Mouse (Mus musculus) heart, adult 2 months (tissue): Measurements from ENCODE around the gene Rfc4. TPM values are rescaled to one million over a fixed set of nuclear protein-coding genes. Genes with fewer than 3 reads are reported as not detected.

Source experiments
- DNase-seq, 2 experiments: peaks; one replicate each; pipeline ENCODE4 v3.0.0; 2021
- H3K27ac ChIP-seq: fragments of 200-600 bp; 2 replicates; pipeline ENCODE4 v1.8.1; 2022
- H3K27me3 ChIP-seq: fragments of 200-500 bp; 2 replicates; pipeline ENCODE4 v1.6.1; 2012; ENCODE audit warnings: mild to moderate bottlenecking, low read length, inconsistent platforms, mixed read lengths; ENCODE audit not compliant: control insufficient read depth, insufficient read depth
- H3K36me3 ChIP-seq: fragments of 200-500 bp; 2 replicates; pipeline ENCODE4 v1.6.1; 2012; ENCODE audit warnings: low read length, inconsistent platforms; ENCODE audit not compliant: control insufficient read depth, insufficient read depth
- H3K4me1 ChIP-seq: fragments of 200-500 bp; 2 replicates; pipeline ENCODE4 v1.6.1; 2011; ENCODE audit warnings: low read length; ENCODE audit not compliant: control insufficient read depth, insufficient read depth
- H3K4me3 ChIP-seq: fragments of 200-600 bp; 2 replicates; pipeline ENCODE4 v1.8.1; 2022
- H3K79me2 ChIP-seq: fragments of 200-500 bp; replicated peaks from 2 replicates; pipeline ENCODE4 v1.6.1; 2012; ENCODE audit warnings: mild to moderate bottlenecking, inconsistent platforms, low read length, moderate library complexity, mixed read lengths; ENCODE audit not compliant: control insufficient read depth, insufficient read depth
- H3K9ac ChIP-seq: fragments of 200-500 bp; 2 replicates; pipeline ENCODE4 v1.6.1; 2012; ENCODE audit warnings: low read depth, mild to moderate bottlenecking, control low read depth, inconsistent platforms, low read length, mixed read lengths
- CTCF ChIP-seq: fragments of 200-600 bp; IDR thresholded peaks from 2 replicates; pipeline ENCODE4 v1.8.1; 2022; ENCODE audit warnings: antibody characterized with exemption, mild to moderate bottlenecking, moderate library complexity
- EP300 ChIP-seq: fragments of 200-500 bp; IDR thresholded peaks from 2 replicates; pipeline ENCODE4 v1.6.1; 2011; ENCODE audit warnings: low read depth, low read length, control low read depth; ENCODE audit not compliant: insufficient read depth
- POLR2A ChIP-seq: fragments of 200-500 bp; IDR thresholded peaks from 2 replicates; pipeline ENCODE4 v1.6.1; 2011; ENCODE audit warnings: mild to moderate bottlenecking, low read depth, low read length, control low read depth; ENCODE audit not compliant: insufficient read depth
- WGBS: fragments of 180-500 bp; shearing (Covaris S2); methylation state at CpG from one replicate; pipeline ENCODE4 v1.1.7; 2018; 5-methylcytosine and 5-hydroxymethylcytosine counted together
- intact Hi-C: fragments of 180-260 bp; cut with DNase I; formaldehyde crosslinking; loops from one replicate; pipeline ENCODE4 v1.15.1; 2025
- long read RNA-seq: library from polyadenylated mRNA; stranded (forward); transcript quantifications from one replicate; pipeline ENCODE4 v2.0.0, GENCODE M21; 2021
- polyA plus RNA-seq: library from polyadenylated mRNA; depleted of rRNA; stranded (reverse); fragments of >200 nt; gene quantifications from 2 replicates; pipeline ENCODE4 v1.2.3, GENCODE M21; 2012; rRNA removed
- total RNA-seq, 2 experiments: library from RNA; stranded (reverse); gene quantifications; 2 replicates each; pipeline ENCODE4 v1.2.3; 2021

Gene Rfc4
- total RNA-seq (1 to 10 TPM; 6.2 to 7.3 TPM), polyA plus RNA-seq (1.5 and 1.6 TPM in 2 replicates)
- long read RNA-seq, transcript Rfc4-201 (11 exons, 1,228 nt): major isoform, 9 of 10 reads
- long read RNA-seq, partial matches to known transcripts: 0 of 10 reads
- long read RNA-seq, other reads (novel, unspliced or antisense): 0 of 10 reads

DNA sequence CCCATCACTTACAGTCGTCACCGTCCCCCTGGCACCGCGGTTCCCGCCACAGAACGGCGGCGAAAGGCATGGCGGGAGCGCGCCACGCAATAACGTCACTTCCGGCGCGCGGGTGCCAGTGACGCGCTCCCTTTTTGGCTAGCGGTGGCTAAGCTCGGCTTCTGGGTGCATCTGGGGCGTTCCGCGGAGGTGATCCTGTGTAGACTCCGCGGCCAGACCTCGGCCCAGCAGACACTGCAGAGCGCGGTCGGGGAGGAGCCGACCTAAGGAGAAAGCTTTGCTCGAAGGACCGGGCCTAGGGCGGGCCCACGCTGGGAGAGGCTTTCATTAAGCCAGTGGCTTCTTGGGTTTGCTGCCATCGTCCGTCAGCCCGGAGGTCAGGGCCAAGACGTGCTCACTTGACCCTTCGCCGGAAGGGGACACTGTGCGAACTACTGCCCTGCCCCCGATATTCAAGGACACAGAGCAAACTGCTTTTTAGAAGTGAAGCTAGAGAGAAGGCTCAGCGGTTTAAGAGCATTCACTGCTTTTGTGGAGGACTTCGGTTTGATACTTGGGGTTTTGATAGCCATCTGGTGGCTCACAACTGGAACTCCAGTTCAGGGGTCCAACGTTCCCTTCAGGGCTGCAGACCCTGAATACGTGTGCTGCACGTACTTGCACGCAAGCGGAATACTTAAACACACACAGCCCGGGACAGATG is at the start of gene Rfc4:
Rfc4 (minus strand) TSS at position 65 of the 703 bp plus-strand sequence.
- Histone ChIP-seq H3K27ac (peak within 1 kb of the TSS; percentile 96), H3K27me3 (no peaks in the 10 kb centered on the region), H3K9ac (peak within 1 kb of the TSS; percentile 87), H3K36me3 (no peaks in the 10 kb centered on the region), H3K4me3 (peak within 1 kb of the TSS; percentile 80), H3K79me2 (0 out of 2 replicates have a peak, but pooled peaks cover 1% of the 10 kb centered on the region), H3K4me1 (peaks cover 2% of the 10 kb centered on the region; the same call in 1 of the 2 replicates)
- DNase-seq: peak; percentile 95 to 97
- intact Hi-C loops: loop anchor here (1.0 kb wide), 1 partner anchor 21 kb away; the partner anchor contains the start of gene Eif4a2
- peak; percentile 91 for TF ChIP-seq POLR2A
- TF ChIP-seq EP300: 0 out of 2 replicates have a peak, but pooled peaks have one; percentile 41
- TF ChIP-seq CTCF: peak; percentile 61
- WGBS: under 1% methylated on average over 51 of the region's 51 CpGs

DNA sequence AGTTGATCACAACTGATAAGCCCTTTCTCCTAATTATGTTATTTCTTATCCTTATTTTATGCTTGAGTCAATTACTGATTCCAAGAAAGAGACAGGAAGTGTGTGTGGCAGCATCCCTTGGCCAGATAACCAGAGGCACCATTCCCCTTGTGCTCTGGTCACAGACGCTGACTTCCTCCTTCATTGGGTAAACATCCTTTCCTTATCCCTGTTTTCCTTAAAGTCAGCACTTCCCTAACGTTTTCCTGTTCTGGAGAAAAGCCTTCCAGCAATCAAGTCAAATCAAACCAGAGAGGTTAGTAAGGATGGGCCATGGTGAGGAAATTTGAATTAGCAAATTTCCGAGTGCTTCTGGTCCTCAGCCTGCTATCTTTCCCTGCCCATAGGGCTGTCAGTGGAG is 48.4 kb upstream of the Rfc4 start:
- Histone ChIP-seq H3K79me2 (no peaks in the 10 kb centered on the region), H3K9ac (no peak overlapping the region), H3K27ac (0 out of 2 replicates have a peak overlapping the region, but pooled peaks have one; percentile 16), H3K4me3 (no peak overlapping the region), H3K27me3 (no peaks in the 10 kb centered on the region), H3K4me1 (peaks cover 8% of the 10 kb centered on the region), H3K36me3 (peaks cover 3% of the 10 kb centered on the region)
- no peak for DNase-seq
- no peak for TF ChIP-seq EP300
- TF ChIP-seq POLR2A: no peak
- no peak for TF ChIP-seq CTCF
- intact Hi-C loops: no loop called here
- 28% methylated on average over 3 of the region's 3 CpGs for WGBS

DNA sequence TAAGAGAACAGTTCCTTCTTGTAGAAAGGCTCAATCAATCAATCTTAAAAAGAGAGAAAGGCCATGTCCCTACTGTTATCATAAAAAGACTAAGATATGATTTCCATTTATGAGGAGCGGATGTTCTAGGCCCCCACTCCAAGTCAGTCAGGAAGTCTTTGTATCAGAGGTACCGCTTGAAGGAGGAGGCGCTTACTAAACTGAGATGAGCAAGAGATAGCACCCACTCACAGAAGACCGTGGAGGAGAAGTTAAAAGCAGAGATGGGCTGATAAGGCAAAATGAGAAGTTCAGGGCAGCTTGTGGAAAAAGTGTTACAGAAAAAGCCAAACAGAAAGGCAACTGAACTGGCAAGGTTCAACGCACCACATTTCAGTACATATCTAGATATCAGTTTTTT is 47.3 kb upstream of the Rfc4 start:
- WGBS: 69% methylated on average over 5 of the region's 5 CpGs
- no peak overlapping the region for H3K4me3 ChIP-seq
- no peaks in the 10 kb centered on the region for H3K79me2 ChIP-seq
- no peak for DNase-seq
- no peak overlapping the region for H3K9ac ChIP-seq
- H3K36me3 ChIP-seq: peaks cover 3% of the 10 kb centered on the region
- H3K27ac ChIP-seq: no peak overlapping the region
- TF ChIP-seq POLR2A (no peak), CTCF (no peak), EP300 (no peak)
- H3K27me3 ChIP-seq: no peaks in the 10 kb centered on the region
- peaks cover 8% of the 10 kb centered on the region for H3K4me1 ChIP-seq
- intact Hi-C loops: no loop called here

DNA sequence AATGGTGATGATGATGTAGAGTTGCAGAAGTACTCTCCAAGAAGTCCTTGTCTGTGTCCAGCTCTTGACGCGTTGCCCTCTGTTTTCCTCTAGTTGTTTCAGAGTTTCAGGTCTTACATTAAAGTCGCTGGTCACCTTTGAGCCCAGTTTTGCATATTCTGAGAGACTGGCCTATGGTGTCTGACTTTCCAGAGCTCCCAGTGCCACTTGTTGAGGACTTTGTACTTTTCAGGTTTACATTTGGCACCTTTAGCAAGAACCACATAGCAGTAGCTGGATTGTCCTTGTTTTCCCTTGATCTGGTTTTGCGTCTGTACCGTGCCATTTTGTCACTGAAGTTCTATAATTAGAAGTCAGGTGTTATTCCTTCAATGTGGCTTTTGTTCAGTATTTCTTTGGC is 46.4 kb upstream of the Rfc4 start:
- Histone ChIP-seq H3K4me1 (peaks cover 8% of the 10 kb centered on the region), H3K27me3 (no peaks in the 10 kb centered on the region), H3K79me2 (no peaks in the 10 kb centered on the region), H3K36me3 (peaks cover 3% of the 10 kb centered on the region), H3K4me3 (no peak overlapping the region), H3K27ac (no peak overlapping the region), H3K9ac (no peak overlapping the region)
- no peak for TF ChIP-seq POLR2A
- no peak for TF ChIP-seq CTCF
- TF ChIP-seq EP300: no peak
- intact Hi-C loops: no loop called here
- no peak for DNase-seq
- WGBS: 91% methylated on average over 5 of the region's 5 CpGs

DNA sequence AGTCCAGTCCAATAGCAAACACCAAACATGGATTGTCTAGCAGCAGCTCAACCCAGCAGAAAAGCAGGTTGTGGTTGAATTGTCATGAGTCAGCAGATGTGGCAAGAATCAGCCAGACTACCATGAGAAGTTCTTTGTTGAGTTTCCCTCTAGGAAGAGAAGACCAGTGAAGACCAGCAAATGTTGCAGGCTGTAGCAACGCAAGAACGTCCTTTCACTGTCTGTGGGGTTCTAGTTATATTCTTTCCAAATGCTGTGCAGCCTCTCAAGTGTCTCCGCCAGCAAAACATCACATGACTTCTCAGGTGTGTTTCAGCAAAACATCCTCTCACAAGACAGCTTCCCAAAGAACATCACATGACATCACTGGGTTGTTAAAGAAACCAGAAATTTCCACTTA is 43.3 kb upstream of the Rfc4 start:
- TF ChIP-seq CTCF: no peak
- no peak for TF ChIP-seq POLR2A
- TF ChIP-seq EP300: no peak
- no peak for DNase-seq
- intact Hi-C loops: no loop called here
- no peaks in the 10 kb centered on the region for H3K27me3 ChIP-seq
- no peaks in the 10 kb centered on the region for H3K36me3 ChIP-seq
- no peaks in the 10 kb centered on the region for H3K79me2 ChIP-seq
- 92% methylated on average over 3 of the region's 3 CpGs for WGBS
- H3K27ac ChIP-seq: no peak overlapping the region
- H3K4me1 ChIP-seq: peaks cover 5% of the 10 kb centered on the region
- no peak overlapping the region for H3K9ac ChIP-seq
- no peak overlapping the region for H3K4me3 ChIP-seq

DNA sequence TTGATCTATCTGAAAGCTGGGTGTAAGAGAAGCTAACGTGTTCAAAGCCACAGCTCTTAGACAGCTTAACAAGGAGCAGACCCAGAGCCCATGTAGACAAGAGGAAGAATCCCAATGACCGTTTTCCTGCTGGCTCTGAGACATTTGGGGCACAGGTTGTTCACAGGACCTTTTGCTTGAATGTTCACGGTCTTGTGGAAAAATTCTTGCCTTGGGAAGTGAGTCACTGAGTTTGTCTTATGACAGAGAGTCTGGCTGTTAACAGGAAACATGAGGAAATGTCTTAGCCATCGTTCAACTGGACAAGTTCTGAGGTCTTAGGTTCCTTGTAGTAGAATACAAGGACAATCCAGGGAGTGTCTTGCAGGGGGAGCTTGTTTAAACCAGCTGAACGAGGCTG is 39.5 kb upstream of the Rfc4 start:
- Histone ChIP-seq H3K79me2 (no peaks in the 10 kb centered on the region), H3K4me3 (no peak overlapping the region), H3K36me3 (no peaks in the 10 kb centered on the region), H3K27ac (peak overlapping the region; percentile 77), H3K9ac (no peak overlapping the region), H3K27me3 (no peaks in the 10 kb centered on the region), H3K4me1 (peaks cover 6% of the 10 kb centered on the region)
- intact Hi-C loops: no loop called here
- WGBS: 31% methylated on average over 5 of the region's 5 CpGs
- TF ChIP-seq POLR2A (0 out of 2 replicates have a peak, but pooled peaks have one; percentile 24), CTCF (no peak), EP300 (0 out of 2 replicates have a peak, but pooled peaks have one; percentile 40)
- no peak for DNase-seq
